Mouse (Mus musculus) stomach, embryonic 14.5 days (tissue): ENCODE measurements around the gene Arhgef3. TPM values are rescaled to one million over a fixed set of nuclear protein-coding genes. Genes with fewer than 3 reads are reported as not detected.

ENCODE experiments used
- ATAC-seq: fragments of 200-750 bp; cut with Nextera tagmentation; 2 replicates; pipeline ENCODE4 v1.8.0; 2017; ENCODE audit warnings: low read depth, moderate TSS enrichment; ENCODE audit not compliant: insufficient number of reproducible peaks, insufficient read depth, low FRiP score
- H3K27ac ChIP-seq: fragments of 300-500 bp; sonication (generic); 2 replicates; pipeline ENCODE4 v1.5.1; 2014; ENCODE audit warnings: mild to moderate bottlenecking, low read length, moderate library complexity, mixed read lengths
- H3K27me3 ChIP-seq: fragments of 300-500 bp; sonication (generic); 2 replicates; pipeline ENCODE4 v1.6.1; 2014; ENCODE audit warnings: low read length, control low read depth, mixed read lengths; ENCODE audit not compliant: control insufficient read depth, insufficient read depth
- H3K36me3 ChIP-seq: fragments of 300-500 bp; sonication (generic); 2 replicates; pipeline ENCODE4 v1.6.1; 2014; ENCODE audit warnings: mild to moderate bottlenecking, control low read depth, low read length, moderate library complexity, mixed read lengths; ENCODE audit not compliant: control insufficient read depth, insufficient read depth
- H3K4me1 ChIP-seq: fragments of 300-500 bp; sonication (generic); 2 replicates; pipeline ENCODE4 v1.6.1; 2014; ENCODE audit warnings: low read length, control low read depth, mixed read lengths; ENCODE audit not compliant: control insufficient read depth, insufficient read depth
- H3K4me2 ChIP-seq: fragments of 300-500 bp; sonication (generic); replicated peaks from 2 replicates; pipeline ENCODE4 v1.6.1; 2014; ENCODE audit warnings: low read depth, low read length, control low read depth
- H3K4me3 ChIP-seq: fragments of 300-500 bp; sonication (generic); 2 replicates; pipeline ENCODE4 v1.5.1; 2014; ENCODE audit warnings: low read depth, low read length, control low read depth
- H3K9ac ChIP-seq: fragments of 300-500 bp; sonication (generic); replicated peaks from 2 replicates; pipeline ENCODE4 v1.6.1; 2014; ENCODE audit warnings: low read depth, mild to moderate bottlenecking, control low read depth, low read length, moderate library complexity, mixed read lengths
- H3K9me3 ChIP-seq: fragments of 300-500 bp; sonication (generic); 2 replicates; pipeline ENCODE4 v1.6.1; 2016; ENCODE audit warnings: low read depth, low read length, control low read depth; ENCODE audit not compliant: control insufficient read depth
- WGBS: fragments of 180-500 bp; shearing (Covaris S2); extraction: QIAGEN DNeasy Blood & Tissue Kit; methylation state at CpG from one replicate; pipeline ENCODE4 v1.1.7; 2014; 5-methylcytosine and 5-hydroxymethylcytosine counted together
- polyA plus RNA-seq: library from polyadenylated mRNA; unstranded; fragments of >200 nt; fragmentation: Nextera tagmentation; extraction: Ambion mirVana; gene quantifications from 2 replicates; pipeline ENCODE4 v1.2.1, GENCODE M21; 2014

The Arhgef3 gene
- polyA plus RNA-seq, 1 experiment from 2014 or later, result 16.4 TPM

DNA sequence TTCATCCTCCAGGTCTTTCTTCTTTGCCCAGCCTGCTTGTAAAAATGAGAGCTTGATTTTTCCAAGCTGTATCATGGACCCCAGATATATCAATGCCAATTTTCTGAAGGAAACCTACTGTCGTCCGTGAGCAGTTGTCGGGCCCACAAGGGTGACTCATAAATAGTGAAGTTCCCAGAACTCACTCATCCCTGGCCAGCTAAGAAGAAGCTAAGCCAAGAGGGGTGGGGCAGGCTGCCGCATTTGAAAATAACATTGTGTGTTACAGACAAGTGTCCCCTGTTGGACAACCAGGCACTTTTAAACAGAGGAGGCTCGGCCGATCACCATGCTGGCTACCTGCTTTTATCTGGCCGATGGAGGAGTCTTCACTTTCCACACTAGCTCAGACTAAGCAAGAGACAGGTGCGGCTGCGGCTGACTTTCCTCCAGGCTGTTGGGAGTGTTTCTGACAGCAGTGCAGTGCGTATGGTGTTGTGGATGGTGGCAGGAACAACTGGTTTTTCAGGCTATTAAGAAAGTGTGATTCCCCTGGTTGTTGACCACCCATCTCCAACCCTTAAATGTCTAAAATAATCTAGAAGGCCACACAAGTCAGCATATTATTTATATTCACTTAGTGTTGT, 58.6 kb downstream of the Arhgef3 start:
- no peak overlapping the region for H3K27ac ChIP-seq
- no peaks in the 10 kb centered on the region for H3K27me3 ChIP-seq
- 72% methylated on average over 10 of the region's 10 CpGs for WGBS
- H3K4me3 ChIP-seq, result no peak overlapping the region
- no peaks in the 10 kb centered on the region for H3K9me3 ChIP-seq
- H3K4me1 ChIP-seq, result peaks cover 6% of the 10 kb centered on the region; the same call in 1 of the 2 replicates
- no peak for ATAC-seq
- no peak overlapping the region for H3K9ac ChIP-seq
- no peak overlapping the region for H3K4me2 ChIP-seq
- H3K36me3 ChIP-seq, result no peaks in the 10 kb centered on the region

DNA sequence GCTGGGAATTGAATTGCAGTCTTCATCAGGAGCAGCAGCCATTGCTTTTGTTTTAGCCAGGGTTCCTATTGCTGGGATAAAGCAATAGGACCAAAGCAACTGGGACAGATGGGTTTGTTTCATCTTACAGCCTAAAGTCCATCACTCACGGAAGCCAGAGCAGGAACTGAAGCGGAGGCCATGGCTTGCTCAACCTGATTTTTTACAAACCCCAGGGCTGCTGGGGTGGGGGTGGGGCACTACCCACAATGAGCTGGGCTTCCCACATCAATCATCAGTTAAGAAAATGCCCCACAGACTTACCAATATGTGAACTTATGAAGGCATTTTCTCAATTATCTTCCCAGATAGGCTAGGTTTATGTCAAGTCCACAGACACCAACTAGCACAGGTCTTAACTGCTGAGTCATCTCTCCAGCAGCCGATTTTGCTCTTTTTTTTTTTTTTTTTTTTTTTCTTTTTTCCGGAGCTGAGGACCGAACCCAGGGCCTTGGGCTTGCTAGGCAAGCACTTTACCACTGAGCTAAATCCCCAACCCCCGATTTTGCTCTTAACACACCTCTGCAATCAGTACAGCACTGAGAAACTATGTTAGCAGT, 59.6 kb downstream of the Arhgef3 start:
- no peak overlapping the region for H3K27ac ChIP-seq
- H3K9me3 ChIP-seq, result no peaks in the 10 kb centered on the region
- H3K4me2 ChIP-seq, result no peak overlapping the region
- no peak for ATAC-seq
- no peaks in the 10 kb centered on the region for H3K36me3 ChIP-seq
- H3K4me1 ChIP-seq, result peaks cover 6% of the 10 kb centered on the region; the same call in 1 of the 2 replicates
- 54% methylated on average over 6 of the region's 6 CpGs for WGBS
- H3K9ac ChIP-seq, result no peak overlapping the region
- no peaks in the 10 kb centered on the region for H3K27me3 ChIP-seq
- H3K4me3 ChIP-seq, result no peak overlapping the region

DNA sequence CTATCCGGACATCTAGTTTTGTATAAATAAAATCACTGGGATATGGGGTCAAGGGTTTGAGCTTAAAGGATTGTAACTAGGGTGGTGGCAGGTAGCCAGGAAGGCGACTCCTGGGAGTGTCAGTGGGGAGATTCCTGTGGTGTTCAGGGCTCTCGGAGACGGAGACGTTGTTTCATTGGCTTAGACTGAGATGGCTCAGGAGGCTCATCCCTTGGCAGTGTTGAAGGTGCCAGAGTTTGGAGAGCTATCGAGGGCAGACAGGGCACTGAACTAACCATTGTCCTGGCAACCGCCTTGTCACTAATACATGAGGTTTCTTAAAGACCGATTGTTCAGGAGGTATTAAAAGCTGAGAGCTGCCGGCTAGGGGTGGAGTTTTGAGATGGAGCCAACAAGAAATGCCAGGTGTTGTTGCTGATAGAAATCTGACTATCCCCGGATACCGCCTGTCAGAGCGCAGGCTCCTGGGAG, 60.2 kb downstream of the Arhgef3 start:
- peaks cover 6% of the 10 kb centered on the region; the same call in 1 of the 2 replicates for H3K4me1 ChIP-seq
- H3K27me3 ChIP-seq, result no peaks in the 10 kb centered on the region
- H3K4me3 ChIP-seq, result no peak overlapping the region
- H3K9me3 ChIP-seq, result no peaks in the 10 kb centered on the region
- H3K9ac ChIP-seq, result no peak overlapping the region
- 53% methylated on average over 12 of the region's 12 CpGs for WGBS
- no peak overlapping the region for H3K4me2 ChIP-seq
- no peaks in the 10 kb centered on the region for H3K36me3 ChIP-seq
- no peak overlapping the region for H3K27ac ChIP-seq
- ATAC-seq, result no peak

DNA sequence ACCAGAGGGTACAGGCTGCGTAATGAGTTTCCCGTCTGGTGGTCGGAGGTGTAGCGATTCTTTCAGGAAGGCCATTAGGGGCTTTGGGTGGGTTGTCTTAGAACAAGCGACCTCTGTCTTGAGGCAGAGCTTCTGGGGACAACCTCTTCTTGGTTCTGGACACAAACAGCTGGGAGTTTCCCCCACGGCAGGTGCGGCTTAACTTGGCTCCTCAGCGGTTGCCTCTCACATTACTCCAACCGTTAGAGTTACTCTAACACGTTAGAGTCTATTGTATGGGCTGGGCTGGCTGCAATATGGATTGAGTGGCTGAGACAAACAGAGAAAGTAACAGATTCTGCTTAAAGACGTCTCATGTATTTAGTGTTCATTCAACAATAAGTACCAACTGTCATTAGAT, 60.6 kb downstream of the Arhgef3 start:
- no peak overlapping the region for H3K4me2 ChIP-seq
- no peak for ATAC-seq
- 69% methylated on average over 11 of the region's 11 CpGs for WGBS
- H3K4me1 ChIP-seq, result peaks cover 6% of the 10 kb centered on the region; the same call in 1 of the 2 replicates
- no peaks in the 10 kb centered on the region for H3K36me3 ChIP-seq
- H3K9ac ChIP-seq, result no peak overlapping the region
- H3K27me3 ChIP-seq, result no peaks in the 10 kb centered on the region
- no peaks in the 10 kb centered on the region for H3K9me3 ChIP-seq
- H3K4me3 ChIP-seq, result no peak overlapping the region
- no peak overlapping the region for H3K27ac ChIP-seq

DNA sequence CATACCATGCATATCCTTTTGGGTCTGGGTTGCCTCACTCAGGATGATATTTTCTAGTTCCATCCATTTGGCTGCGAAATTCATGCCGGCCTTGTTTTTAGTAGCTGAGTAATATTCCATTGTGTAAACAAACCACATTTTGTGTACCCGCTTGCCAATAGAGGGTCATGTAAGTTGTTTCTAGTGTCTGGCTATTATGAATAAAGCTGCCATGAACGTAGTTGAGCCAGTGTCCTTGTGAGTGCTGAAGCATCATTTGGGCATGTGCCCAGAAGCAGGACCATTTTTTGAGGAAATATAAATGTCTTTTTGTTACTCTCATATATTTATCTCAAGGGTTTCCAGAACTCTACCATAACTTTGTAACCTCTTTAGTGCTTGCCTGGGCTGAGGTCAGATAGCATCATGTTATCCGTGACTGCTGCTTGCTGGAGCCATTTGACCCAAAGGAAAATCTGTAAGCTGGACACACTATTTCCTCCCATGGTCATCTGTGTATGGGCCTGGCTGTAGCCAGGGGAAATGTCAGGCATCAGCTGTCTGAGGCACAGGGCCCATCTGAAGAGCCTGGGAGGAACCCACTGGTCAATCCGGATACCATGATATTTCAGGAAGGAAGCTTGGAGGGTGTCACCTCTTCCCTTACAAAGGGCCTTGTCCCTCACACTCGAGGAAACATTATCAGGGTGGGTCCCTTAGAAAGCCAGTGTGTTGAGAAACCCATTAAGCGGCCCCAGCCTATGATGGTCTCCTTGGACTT, 63.3 kb downstream of the Arhgef3 start:
- Histone ChIP-seq H3K4me2 (no peak overlapping the region), H3K9me3 (no peaks in the 10 kb centered on the region), H3K27me3 (no peaks in the 10 kb centered on the region), H3K4me1 (peaks cover 8% of the 10 kb centered on the region), H3K9ac (no peak overlapping the region), H3K36me3 (no peaks in the 10 kb centered on the region), H3K4me3 (no peak overlapping the region), H3K27ac (peak overlapping the region; percentile 15; the same call in 1 of the 2 replicates)
- no peak for ATAC-seq
- 89% methylated on average over 8 of the region's 8 CpGs for WGBS

DNA sequence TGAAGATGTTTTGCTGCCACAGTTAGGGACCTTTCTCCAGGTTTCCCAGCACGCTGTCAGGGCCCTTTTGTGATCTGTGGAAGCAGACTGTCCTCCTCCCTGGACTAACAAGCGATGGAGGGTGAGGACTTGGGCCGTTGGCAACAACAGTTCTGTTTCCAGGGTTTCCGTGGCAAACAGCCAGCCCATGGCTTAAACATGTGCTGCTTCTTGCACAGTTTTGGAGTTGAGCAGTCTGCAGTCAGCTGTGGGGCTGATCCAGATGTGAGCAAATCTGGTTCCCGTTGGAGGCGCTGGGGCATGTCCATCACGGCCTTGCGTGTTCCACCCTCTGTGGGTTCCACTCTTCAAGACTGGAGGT, 63.8 kb downstream of the Arhgef3 start:
- no peaks in the 10 kb centered on the region for H3K27me3 ChIP-seq
- ATAC-seq, result peak; percentile 24; the same call in 1 of the 2 replicates
- no peaks in the 10 kb centered on the region for H3K36me3 ChIP-seq
- H3K27ac ChIP-seq, result peak overlapping the region; percentile 15; the same call in 1 of the 2 replicates
- 65% methylated on average over 8 of the region's 8 CpGs for WGBS
- H3K4me1 ChIP-seq, result peaks cover 13% of the 10 kb centered on the region
- no peak overlapping the region for H3K9ac ChIP-seq
- no peaks in the 10 kb centered on the region for H3K9me3 ChIP-seq
- no peak overlapping the region for H3K4me3 ChIP-seq
- H3K4me2 ChIP-seq, result no peak overlapping the region

DNA sequence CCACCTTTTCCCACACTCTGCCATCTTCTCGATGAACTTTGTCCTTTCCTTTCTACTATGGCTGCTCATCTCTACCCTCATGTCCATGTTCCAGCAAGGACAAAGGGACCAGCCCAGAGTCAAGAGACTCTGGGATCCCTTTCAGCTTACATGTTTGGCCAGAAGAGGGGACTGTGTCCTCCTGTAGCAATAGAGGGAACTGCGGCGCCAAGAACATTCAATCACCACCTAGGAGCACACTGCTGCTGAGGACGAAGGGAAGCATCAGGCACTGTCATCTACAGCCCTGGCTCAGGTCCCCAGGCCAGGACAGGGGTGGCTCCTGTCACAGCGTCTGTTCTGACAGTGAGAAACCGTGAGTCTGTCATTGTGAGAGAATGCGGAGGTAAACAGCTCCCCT, 65.1 kb downstream of the Arhgef3 start:
- 73% methylated on average over 7 of the region's 7 CpGs for WGBS
- ATAC-seq, result no peak
- Histone ChIP-seq H3K27me3 (no peaks in the 10 kb centered on the region), H3K27ac (no peak overlapping the region), H3K4me1 (peaks cover 11% of the 10 kb centered on the region), H3K9ac (no peak overlapping the region), H3K4me2 (no peak overlapping the region), H3K9me3 (no peaks in the 10 kb centered on the region), H3K36me3 (no peaks in the 10 kb centered on the region), H3K4me3 (no peak overlapping the region)

DNA sequence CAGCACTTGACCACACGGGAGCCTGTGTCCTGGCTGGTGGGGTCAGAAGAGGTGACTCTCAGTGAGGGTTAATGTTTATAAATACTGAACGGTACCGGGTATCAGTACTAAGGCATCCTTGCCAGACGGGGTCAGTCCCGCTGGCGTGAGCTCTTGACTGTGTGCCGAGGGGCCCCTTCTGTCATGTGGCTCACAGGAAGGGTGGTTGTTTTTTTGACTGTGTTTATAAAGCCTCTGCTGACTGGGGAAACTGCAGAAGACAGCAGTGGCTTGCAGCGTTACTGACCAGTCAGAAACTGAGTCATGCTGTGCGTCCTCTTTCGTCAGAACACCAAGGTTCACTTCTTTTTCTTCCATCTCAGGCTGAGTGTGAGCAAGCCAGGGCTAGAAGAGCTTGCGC, 67.4 kb downstream of the Arhgef3 start:
- Histone ChIP-seq H3K27me3 (no peaks in the 10 kb centered on the region), H3K4me2 (no peak overlapping the region), H3K27ac (no peak overlapping the region), H3K36me3 (no peaks in the 10 kb centered on the region), H3K4me3 (no peak overlapping the region), H3K9me3 (no peaks in the 10 kb centered on the region), H3K9ac (no peak overlapping the region), H3K4me1 (peaks cover 7% of the 10 kb centered on the region)
- WGBS, result 33% methylated on average over 11 of the region's 11 CpGs
- no peak for ATAC-seq
